Mouse (Mus musculus) myocyte (in vitro differentiated cells): ENCODE data around the gene Il33.

Source experiments
- CEBPB ChIP-seq: IDR thresholded peaks from 2 replicates; pipeline ENCODE4 v1.6.1; 2011; ENCODE audit warnings: mild to moderate bottlenecking, moderate library complexity; ENCODE audit not compliant: poor library complexity, insufficient read depth, severe bottlenecking
- POLR2A ChIP-seq: IDR thresholded peaks from one replicate; pipeline ENCODE4 v1.6.1; 2011; ENCODE audit warnings: low read depth, mild to moderate bottlenecking, control low read depth, moderate library complexity; ENCODE audit not compliant: insufficient read length
- POLR2AphosphoS2 ChIP-seq: IDR thresholded peaks from one replicate; pipeline ENCODE4 v1.6.1; 2011; ENCODE audit warnings: low read depth, control low read depth; ENCODE audit not compliant: insufficient read length
- TCF3 ChIP-seq: IDR thresholded peaks from one replicate; pipeline ENCODE4 v1.6.1; 2011; ENCODE audit warnings: low read depth, control low read depth; ENCODE audit not compliant: insufficient read length
- USF1 ChIP-seq: IDR thresholded peaks from one replicate; pipeline ENCODE4 v1.6.1; 2011; ENCODE audit warnings: low read depth, mild to moderate bottlenecking, control low read depth, moderate library complexity

DNA sequence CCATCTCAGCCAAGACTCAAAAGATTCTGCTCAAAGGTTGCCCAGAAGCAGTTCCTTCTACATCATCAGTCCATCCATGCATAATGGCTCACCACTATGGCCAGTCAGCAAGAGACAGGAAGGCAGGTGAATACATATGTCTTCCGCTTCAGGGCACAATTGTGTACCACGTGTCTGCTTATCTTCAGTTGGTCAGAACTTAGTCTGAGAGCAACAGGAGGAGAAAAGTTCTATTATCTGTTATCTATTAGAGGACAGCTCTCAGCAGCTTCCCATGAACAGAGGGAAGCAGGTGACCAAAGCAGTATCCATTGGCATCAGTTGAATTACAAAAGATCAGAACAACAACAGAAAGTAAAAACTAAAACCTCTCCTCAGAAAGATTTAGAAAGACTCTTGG, 30.5 kb downstream of the Il33 start:
- TF ChIP-seq POLR2A (no peak), POLR2AphosphoS2 (no peak), CEBPB (no peak), USF1 (no peak), TCF3 (no peak)
